Mouse (Mus musculus) liver, embryonic 13.5 days (tissue): ENCODE results near the gene 4931406P16Rik. TPM values are rescaled to one million over a fixed set of nuclear protein-coding genes. Genes with fewer than 3 reads are reported as not detected.
A peak's percentile ranks its signal among the peaks of the same experiment; 100 is the strongest.

Source experiments
- ATAC-seq: fragments of 200-750 bp; cut with Nextera tagmentation; 2 replicates; pipeline ENCODE4 v1.8.0; 2017; ENCODE audit warnings: low read depth, mild to moderate bottlenecking, moderate number of reproducible peaks, moderate library complexity
- DNase-seq: peaks from one replicate; pipeline ENCODE4 v3.0.0; 2022
- H3K27ac ChIP-seq: fragments of 300-500 bp; sonication (generic); 2 replicates; pipeline ENCODE4 v1.5.1; 2015; ENCODE audit warnings: moderate library complexity, mild to moderate bottlenecking, inconsistent platforms
- H3K27me3 ChIP-seq: fragments of 300-500 bp; sonication (generic); 2 replicates; pipeline ENCODE4 v1.6.1; 2015; ENCODE audit warnings: mild to moderate bottlenecking, inconsistent platforms
- H3K36me3 ChIP-seq: fragments of 300-500 bp; sonication (generic); 2 replicates; pipeline ENCODE4 v1.6.1; 2015; ENCODE audit warnings: mild to moderate bottlenecking, inconsistent platforms
- H3K4me1 ChIP-seq: fragments of 300-500 bp; sonication (generic); replicated peaks from 2 replicates; pipeline ENCODE4 v1.6.1; 2015; ENCODE audit warnings: inconsistent platforms
- H3K4me2 ChIP-seq: fragments of 300-500 bp; sonication (generic); 2 replicates; pipeline ENCODE4 v1.6.1; 2015; ENCODE audit warnings: inconsistent platforms, mild to moderate bottlenecking, moderate library complexity
- H3K4me3 ChIP-seq: fragments of 300-500 bp; sonication (generic); replicated peaks from 2 replicates; pipeline ENCODE4 v1.5.1; 2015; ENCODE audit warnings: mild to moderate bottlenecking, inconsistent platforms
- H3K9ac ChIP-seq: fragments of 300-500 bp; sonication (generic); 2 replicates; pipeline ENCODE4 v1.6.1; 2015; ENCODE audit warnings: mild to moderate bottlenecking, inconsistent platforms
- H3K9me3 ChIP-seq: fragments of 300-500 bp; sonication (generic); replicated peaks from 2 replicates; pipeline ENCODE4 v1.6.1; 2016; ENCODE audit warnings: inconsistent platforms
- WGBS: fragments of 180-500 bp; shearing (Covaris S2); methylation state at CpG from one replicate; pipeline ENCODE4 v1.1.7; 2015; ENCODE audit not compliant: insufficient replicate concordance; 5-methylcytosine and 5-hydroxymethylcytosine counted together
- polyA plus RNA-seq: library from polyadenylated mRNA; unstranded; fragments of >200 nt; fragmentation: Nextera tagmentation; extraction: Ambion mirVana; gene quantifications from 2 replicates; pipeline ENCODE4 v1.2.1, GENCODE M21; 2015

4931406P16Rik gene
- 11.0 and 19.0 TPM in 2 replicates for polyA plus RNA-seq

GRCm38 (mm10) chr7:34313443-34313875 lies at the start of gene 4931406P16Rik:
Gene 4931406P16Rik (minus strand): TSS chr7:34313551.
- under 1% methylated on average over 41 of the region's 41 CpGs for WGBS
- H3K4me1 ChIP-seq = peaks cover 44% of the 10 kb centered on the region
- H3K9me3 ChIP-seq = no peaks in the 10 kb centered on the region
- peak within 1 kb of the TSS; percentile 83 for H3K4me2 ChIP-seq
- no peaks in the 10 kb centered on the region for H3K27me3 ChIP-seq
- peak within 1 kb of the TSS; percentile 97 for H3K27ac ChIP-seq
- peak within 1 kb of the TSS; percentile 97 for H3K9ac ChIP-seq
- H3K36me3 ChIP-seq = no peaks in the 10 kb centered on the region; the same call in 1 of the 2 replicates
- DNase-seq (peak; percentile 78), ATAC-seq (peak; percentile 87)
- peak within 1 kb of the TSS; percentile 100 for H3K4me3 ChIP-seq

DNA sequence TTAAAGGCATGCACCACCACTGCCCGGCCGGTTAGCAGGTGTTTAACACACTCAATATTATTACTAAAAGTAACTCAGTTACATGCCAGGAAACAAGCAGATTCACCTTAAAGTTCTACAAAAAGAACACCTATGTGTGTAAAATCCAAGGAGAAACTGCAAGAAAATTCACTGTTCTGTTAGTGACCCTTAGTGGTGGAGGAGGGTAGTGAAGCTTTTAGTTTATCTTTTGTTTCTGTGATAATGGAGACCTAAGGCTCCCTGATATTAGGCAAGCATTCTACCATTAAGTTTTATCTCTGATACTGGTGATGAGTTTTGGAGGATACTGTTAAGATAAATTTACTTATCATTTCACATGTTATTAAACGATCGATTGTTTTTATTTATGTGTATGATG lies 42.3 kb upstream of the 4931406P16Rik start:
- H3K27me3 ChIP-seq = no peaks in the 10 kb centered on the region
- no peak overlapping the region for H3K4me3 ChIP-seq
- WGBS = 85% methylated on average over 4 of the region's 4 CpGs
- H3K36me3 ChIP-seq = peaks cover 77% of the 10 kb centered on the region
- H3K4me2 ChIP-seq = no peak overlapping the region
- H3K9me3 ChIP-seq = no peaks in the 10 kb centered on the region
- DNase-seq (no peak), ATAC-seq (no peak)
- no peak overlapping the region for H3K27ac ChIP-seq
- no peaks in the 10 kb centered on the region for H3K4me1 ChIP-seq
- H3K9ac ChIP-seq = no peak overlapping the region

DNA sequence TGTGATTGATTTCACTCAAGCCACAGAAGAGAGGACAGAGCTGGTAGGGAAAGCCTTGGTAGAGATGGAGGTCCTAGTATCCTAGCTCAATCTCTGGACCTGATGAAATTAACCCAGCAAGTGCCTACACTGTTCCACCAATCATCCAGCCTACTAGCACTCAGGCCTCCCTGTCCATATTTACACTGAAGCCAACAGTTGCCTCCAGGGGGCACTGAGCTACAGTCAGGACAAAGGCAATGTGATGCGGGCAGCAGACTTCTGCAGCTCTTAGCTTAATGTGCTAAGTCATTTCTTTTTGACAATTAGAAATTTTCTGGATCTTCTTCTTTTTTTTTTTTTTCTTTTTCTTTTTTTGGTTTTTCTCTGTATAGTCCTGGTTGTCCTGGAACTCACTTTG lies 38.6 kb upstream of the 4931406P16Rik start:
- Histone ChIP-seq H3K27me3 (no peaks in the 10 kb centered on the region), H3K4me3 (no peak overlapping the region), H3K9me3 (no peaks in the 10 kb centered on the region), H3K4me2 (no peak overlapping the region), H3K27ac (no peak overlapping the region), H3K4me1 (no peaks in the 10 kb centered on the region), H3K36me3 (peaks cover 95% of the 10 kb centered on the region), H3K9ac (no peak overlapping the region)
- ATAC-seq (no peak), DNase-seq (no peak)
- WGBS = 83% methylated on average over 1 of the region's 1 CpGs

- H3K27me3 ChIP-seq = no peaks in the 10 kb centered on the region
- H3K4me3 ChIP-seq = no peak overlapping the region
- H3K36me3 ChIP-seq = peaks cover 96% of the 10 kb centered on the region
- DNase-seq (no peak), ATAC-seq (no peak)
- H3K4me1 ChIP-seq = no peaks in the 10 kb centered on the region
- H3K4me2 ChIP-seq = no peak overlapping the region
- H3K27ac ChIP-seq = no peak overlapping the region
- no peaks in the 10 kb centered on the region for H3K9me3 ChIP-seq
- H3K9ac ChIP-seq = no peak overlapping the region
- 82% methylated on average over 5 of the region's 5 CpGs for WGBS
These were observed 36.8 kb upstream of the 4931406P16Rik start for GRCm38 (mm10) chr7:34350166-34350565.

GRCm38 (mm10) chr7:34348011-34348410 lies 34.7 kb upstream of the 4931406P16Rik start:
- no peaks in the 10 kb centered on the region for H3K9me3 ChIP-seq
- DNase-seq (no peak), ATAC-seq (no peak)
- WGBS = 58% methylated on average over 1 of the region's 1 CpGs
- no peak overlapping the region for H3K4me2 ChIP-seq
- H3K27ac ChIP-seq = no peak overlapping the region
- H3K9ac ChIP-seq = no peak overlapping the region
- peaks cover 95% of the 10 kb centered on the region for H3K36me3 ChIP-seq
- no peaks in the 10 kb centered on the region for H3K4me1 ChIP-seq
- H3K4me3 ChIP-seq = no peak overlapping the region
- no peaks in the 10 kb centered on the region for H3K27me3 ChIP-seq

DNA sequence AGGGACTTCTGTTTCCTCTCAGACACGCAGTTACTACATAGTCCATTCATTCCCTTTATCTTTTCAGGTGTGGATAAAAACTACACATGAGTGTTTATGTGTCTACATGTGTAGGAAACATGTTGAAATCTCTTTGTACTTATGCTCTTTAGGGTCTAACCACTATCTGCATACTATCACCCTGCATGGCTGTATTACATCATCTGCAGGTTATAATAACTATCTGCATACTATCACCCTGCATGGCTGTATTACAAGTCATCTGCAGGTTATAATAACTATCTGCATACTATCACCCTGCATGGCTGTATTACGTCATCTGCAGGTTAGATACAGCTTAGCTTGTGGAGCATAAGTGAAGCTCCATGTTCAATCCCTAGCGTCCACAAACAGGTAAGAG lies 33.7 kb upstream of the 4931406P16Rik start:
- Histone ChIP-seq H3K36me3 (peaks cover 95% of the 10 kb centered on the region), H3K4me1 (no peaks in the 10 kb centered on the region), H3K9ac (no peak overlapping the region), H3K27ac (no peak overlapping the region), H3K4me3 (no peak overlapping the region), H3K27me3 (no peaks in the 10 kb centered on the region), H3K4me2 (no peak overlapping the region), H3K9me3 (no peaks in the 10 kb centered on the region)
- ATAC-seq = no peak
- no peak for DNase-seq
- WGBS = 80% methylated on average over 3 of the region's 3 CpGs

DNA sequence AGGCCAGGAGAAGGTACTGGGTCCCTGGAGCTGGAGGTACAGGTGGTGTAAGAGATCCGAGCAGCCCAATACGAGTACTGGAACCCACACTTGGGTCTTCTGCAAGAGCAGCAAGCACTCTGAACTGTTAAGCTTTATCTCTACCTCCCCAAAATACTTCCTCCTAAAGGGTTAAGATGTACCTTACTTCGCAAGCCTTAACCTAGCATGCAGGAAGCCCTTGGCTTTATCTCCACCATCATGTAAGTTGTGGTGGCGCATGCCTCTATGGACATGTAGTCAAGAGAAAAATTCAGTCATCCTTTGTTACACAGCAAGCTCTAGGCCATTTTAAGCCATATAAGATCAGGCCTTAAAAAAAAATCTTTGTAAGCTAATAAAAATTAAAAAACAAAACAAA lies 33.2 kb upstream of the 4931406P16Rik start:
- Histone ChIP-seq H3K27ac (no peak overlapping the region), H3K36me3 (peaks cover 95% of the 10 kb centered on the region)
- ATAC-seq = no peak

GRCm38 (mm10) chr7:34342040-34342793 lies 28.9 kb upstream of the 4931406P16Rik start:
- Histone ChIP-seq H3K4me1 (0 out of 2 replicates have a peak, but pooled peaks cover 3% of the 10 kb centered on the region), H3K27ac (no peak overlapping the region), H3K27me3 (no peaks in the 10 kb centered on the region), H3K9me3 (no peaks in the 10 kb centered on the region), H3K9ac (no peak overlapping the region), H3K36me3 (peaks cover 78% of the 10 kb centered on the region), H3K4me2 (no peak overlapping the region), H3K4me3 (no peak overlapping the region)
- ATAC-seq = no peak
- DNase-seq = no peak
- WGBS = 80% methylated on average over 10 of the region's 10 CpGs

More for the DNA sequence above, 33.2 kb upstream of the 4931406P16Rik start:
- 43% methylated on average over 4 of the region's 4 CpGs for WGBS
- no peak overlapping the region for H3K4me2 ChIP-seq
- no peak overlapping the region for H3K9ac ChIP-seq
- no peaks in the 10 kb centered on the region for H3K4me1 ChIP-seq
- no peak for DNase-seq
- H3K27me3 ChIP-seq = no peaks in the 10 kb centered on the region
- H3K9me3 ChIP-seq = no peaks in the 10 kb centered on the region
- no peak overlapping the region for H3K4me3 ChIP-seq

- Histone ChIP-seq H3K27me3 (no peaks in the 10 kb centered on the region), H3K9me3 (no peaks in the 10 kb centered on the region), H3K4me2 (no peak overlapping the region), H3K4me1 (0 out of 2 replicates have a peak, but pooled peaks cover 3% of the 10 kb centered on the region), H3K4me3 (no peak overlapping the region), H3K9ac (no peak overlapping the region), H3K27ac (no peak overlapping the region), H3K36me3 (peaks cover 67% of the 10 kb centered on the region)
- DNase-seq (no peak), ATAC-seq (no peak)
- WGBS = 83% methylated on average over 5 of the region's 5 CpGs
These were observed 27.5 kb upstream of the 4931406P16Rik start for GRCm38 (mm10) chr7:34340841-34341240.

- DNase-seq = no peak
These were observed 25.8 kb upstream of the 4931406P16Rik start for GRCm38 (mm10) chr7:34339164-34339489.

GRCm38 (mm10) chr7:34338445-34339163 lies 25.3 kb upstream of the 4931406P16Rik start:
- no peak overlapping the region for H3K4me2 ChIP-seq
- H3K36me3 ChIP-seq = peaks cover 47% of the 10 kb centered on the region
- peaks cover 10% of the 10 kb centered on the region; the same call in 1 of the 2 replicates for H3K4me1 ChIP-seq
- DNase-seq (no peak), ATAC-seq (no peak)
- 56% methylated on average over 9 of the region's 9 CpGs for WGBS
- no peaks in the 10 kb centered on the region for H3K27me3 ChIP-seq
- H3K9ac ChIP-seq = no peak overlapping the region
- H3K27ac ChIP-seq = no peak overlapping the region
- H3K4me3 ChIP-seq = no peak overlapping the region
- no peaks in the 10 kb centered on the region for H3K9me3 ChIP-seq

More at GRCm38 (mm10) chr7:34339164-34339489, 25.8 kb upstream of the 4931406P16Rik start:
- H3K4me2 ChIP-seq = no peak overlapping the region
- peaks cover 52% of the 10 kb centered on the region for H3K36me3 ChIP-seq
- 59% methylated on average over 5 of the region's 5 CpGs for WGBS
- H3K9me3 ChIP-seq = no peaks in the 10 kb centered on the region
- no peak overlapping the region for H3K27ac ChIP-seq
- no peak overlapping the region for H3K4me3 ChIP-seq
- peaks cover 10% of the 10 kb centered on the region; the same call in 1 of the 2 replicates for H3K4me1 ChIP-seq
- no peaks in the 10 kb centered on the region for H3K27me3 ChIP-seq
- no peak overlapping the region for H3K9ac ChIP-seq
- no peak for ATAC-seq
